Mouse (Mus musculus): Measurements from ENCODE around the gene Kcne3. TPM values are rescaled to one million over a fixed set of nuclear protein-coding genes. Genes with fewer than 3 reads are reported as not detected.

Kcne3 gene
- polyA plus RNA-seq, 1 experiment from 2014 or later: 2.4 TPM

GRCm38 (mm10) chr7:100227158-100227875 is 51.0 kb downstream of the Kcne3 start, which contains the start of gene Pgm2l1:
Pgm2l1 (plus strand) TSS chr7:100227394.
- Histone ChIP-seq H3K4me3 (ENCODE audit: low read length) (peak within 1 kb of the TSS; percentile 86), H3K27ac (ENCODE audit: low read length) (peak within 1 kb of the TSS; percentile 86), H3K4me1 (replicated peaks; ENCODE audit: control insufficient read depth, insufficient read depth, low read length) (peaks cover 8% of the 10 kb centered on the region), H3K9me3 (ENCODE audit: control insufficient read depth, low read length) (no peaks in the 10 kb centered on the region), H3K4me2 (ENCODE audit: low read depth, low read length) (peak within 1 kb of the TSS; percentile 100), H3K36me3 (ENCODE audit: control insufficient read depth, insufficient read depth, low read length) (no peaks in the 10 kb centered on the region), H3K9ac (ENCODE audit: low read length) (peak within 1 kb of the TSS; percentile 81), H3K27me3 (ENCODE audit: control insufficient read depth, insufficient read depth, low read depth, low read length) (no peaks in the 10 kb centered on the region)
- peak; percentile 99 for ATAC-seq (ENCODE audit: low read depth)
- WGBS: under 1% methylated on average over 53 of the region's 72 CpGs

GRCm38 (mm10) chr7:100227896-100228525 is 51.7 kb downstream of the Kcne3 start:
- peak overlapping the region; percentile 100 for H3K4me2 ChIP-seq (ENCODE audit: low read depth, low read length)
- H3K9ac ChIP-seq (ENCODE audit: low read length): peak overlapping the region; percentile 81
- peak overlapping the region; percentile 86 for H3K27ac ChIP-seq (ENCODE audit: low read length)
- H3K36me3 ChIP-seq (ENCODE audit: control insufficient read depth, insufficient read depth, low read length): no peaks in the 10 kb centered on the region
- no peaks in the 10 kb centered on the region for H3K27me3 ChIP-seq (ENCODE audit: control insufficient read depth, insufficient read depth, low read depth, low read length)
- peaks cover 8% of the 10 kb centered on the region for H3K4me1 ChIP-seq (replicated peaks; ENCODE audit: control insufficient read depth, insufficient read depth, low read length)
- ATAC-seq (ENCODE audit: low read depth): peak; percentile 46
- H3K4me3 ChIP-seq (ENCODE audit: low read length): peak overlapping the region; percentile 86
- WGBS: 2% methylated on average over 23 of the region's 23 CpGs
- no peaks in the 10 kb centered on the region for H3K9me3 ChIP-seq (ENCODE audit: control insufficient read depth, low read length)

- H3K27me3 ChIP-seq (ENCODE audit: control insufficient read depth, insufficient read depth, low read depth, low read length): no peaks in the 10 kb centered on the region
- peaks cover 8% of the 10 kb centered on the region for H3K4me1 ChIP-seq (replicated peaks; ENCODE audit: control insufficient read depth, insufficient read depth, low read length)
- peak overlapping the region; percentile 100; the same call in 1 of the 2 replicates for H3K4me2 ChIP-seq (ENCODE audit: low read depth, low read length)
- no peak overlapping the region for H3K9ac ChIP-seq (ENCODE audit: low read length)
- H3K36me3 ChIP-seq (ENCODE audit: control insufficient read depth, insufficient read depth, low read length): no peaks in the 10 kb centered on the region
- no peak overlapping the region for H3K4me3 ChIP-seq (ENCODE audit: low read length)
- no peaks in the 10 kb centered on the region for H3K9me3 ChIP-seq (ENCODE audit: control insufficient read depth, low read length)
- 59% methylated on average over 3 of the region's 3 CpGs for WGBS
- no peak for ATAC-seq (ENCODE audit: low read depth)
- H3K27ac ChIP-seq (ENCODE audit: low read length): no peak overlapping the region
Observed at GRCm38 (mm10) chr7:100228957-100229356, 52.7 kb downstream of the Kcne3 start.

- Histone ChIP-seq H3K9ac (ENCODE audit: low read length) (no peak overlapping the region), H3K9me3 (ENCODE audit: control insufficient read depth, low read length) (no peaks in the 10 kb centered on the region), H3K27me3 (ENCODE audit: control insufficient read depth, insufficient read depth, low read depth, low read length) (no peaks in the 10 kb centered on the region), H3K4me3 (ENCODE audit: low read length) (no peak overlapping the region), H3K4me1 (replicated peaks; ENCODE audit: control insufficient read depth, insufficient read depth, low read length) (peaks cover 8% of the 10 kb centered on the region), H3K36me3 (ENCODE audit: control insufficient read depth, insufficient read depth, low read length) (no peaks in the 10 kb centered on the region), H3K4me2 (ENCODE audit: low read depth, low read length) (no peak overlapping the region), H3K27ac (ENCODE audit: low read length) (no peak overlapping the region)
- 97% methylated on average over 1 of the region's 1 CpGs for WGBS
- no peak for ATAC-seq (ENCODE audit: low read depth)
Observed at GRCm38 (mm10) chr7:100230646-100231045, 54.3 kb downstream of the Kcne3 start.

- Histone ChIP-seq H3K4me2 (ENCODE audit: low read depth, low read length) (no peak overlapping the region), H3K4me1 (replicated peaks; ENCODE audit: control insufficient read depth, insufficient read depth, low read length) (peaks cover 8% of the 10 kb centered on the region), H3K27ac (ENCODE audit: low read length) (no peak overlapping the region), H3K9me3 (ENCODE audit: control insufficient read depth, low read length) (no peaks in the 10 kb centered on the region), H3K27me3 (ENCODE audit: control insufficient read depth, insufficient read depth, low read depth, low read length) (no peaks in the 10 kb centered on the region), H3K36me3 (ENCODE audit: control insufficient read depth, insufficient read depth, low read length) (no peaks in the 10 kb centered on the region), H3K4me3 (ENCODE audit: low read length) (no peak overlapping the region), H3K9ac (ENCODE audit: low read length) (no peak overlapping the region)
- no peak for ATAC-seq (ENCODE audit: low read depth)
- 42% methylated on average over 1 of the region's 1 CpGs for WGBS
Observed at GRCm38 (mm10) chr7:100231661-100232060, 55.4 kb downstream of the Kcne3 start.

GRCm38 (mm10) chr7:100233681-100234080 is 57.4 kb downstream of the Kcne3 start:
- Histone ChIP-seq H3K4me3 (ENCODE audit: low read length) (no peak overlapping the region), H3K27ac (ENCODE audit: low read length) (no peak overlapping the region), H3K36me3 (ENCODE audit: control insufficient read depth, insufficient read depth, low read length) (no peaks in the 10 kb centered on the region), H3K4me1 (replicated peaks; ENCODE audit: control insufficient read depth, insufficient read depth, low read length) (peaks cover under 1% of the 10 kb centered on the region), H3K9me3 (ENCODE audit: control insufficient read depth, low read length) (no peaks in the 10 kb centered on the region), H3K27me3 (ENCODE audit: control insufficient read depth, insufficient read depth, low read depth, low read length) (no peaks in the 10 kb centered on the region), H3K9ac (ENCODE audit: low read length) (no peak overlapping the region), H3K4me2 (ENCODE audit: low read depth, low read length) (no peak overlapping the region)
- ATAC-seq (ENCODE audit: low read depth): no peak

Other genes starting within 250 kb of the Kcne3 start
- 4.4 and 5.2 TPM in 2 replicates for gene Rnf169, start 196.1 kb upstream of the Kcne3 start, polyA plus RNA-seq (2015; fragmentation: Nextera tagmentation; extraction: Ambion mirVana)
- gene Chrdl2, start 170.3 kb upstream of the Kcne3 start, polyA plus RNA-seq (2015; fragmentation: Nextera tagmentation; extraction: Ambion mirVana): 0.35 TPM in 1 of 2 replicates, not detected in the other
- 57.0 and 58.7 TPM in 2 replicates for gene Pold3, start 54.9 kb upstream of the Kcne3 start, polyA plus RNA-seq (2015; fragmentation: Nextera tagmentation; extraction: Ambion mirVana)
- 12.8 and 13.8 TPM in 2 replicates for gene Lipt2, start 17.2 kb upstream of the Kcne3 start, polyA plus RNA-seq (2015; fragmentation: Nextera tagmentation; extraction: Ambion mirVana)
- 2.0 and 2.3 TPM in 2 replicates for gene Pgm2l1, start 50.9 kb downstream of the Kcne3 start, polyA plus RNA-seq (2015; fragmentation: Nextera tagmentation; extraction: Ambion mirVana)
- gene P4ha3, start 109.0 kb downstream of the Kcne3 start, polyA plus RNA-seq (2015; fragmentation: Nextera tagmentation; extraction: Ambion mirVana): 15.5 and 17.2 TPM in 2 replicates
- gene C2cd3, start 195.7 kb downstream of the Kcne3 start, polyA plus RNA-seq (2015; fragmentation: Nextera tagmentation; extraction: Ambion mirVana): 23.1 and 24.6 TPM in 2 replicates
- 55.8 and 57.6 TPM in 2 replicates for gene Ppme1, start 195.8 kb downstream of the Kcne3 start, polyA plus RNA-seq (2015; fragmentation: Nextera tagmentation; extraction: Ambion mirVana)

Data from lung, embryonic 16.5 days (tissue).